Mouse (Mus musculus) MEL (cell line): ENCODE data around the gene Ctdspl. TPM values are rescaled to one million over a fixed set of nuclear protein-coding genes. Genes with fewer than 3 reads are reported as not detected.

ENCODE experiments used
- DNase-seq: peaks from one replicate; pipeline ENCODE4 v3.0.0; 2011; ENCODE audit warnings: low read depth, low spot score
- H3K27ac ChIP-seq: 2 replicates; pipeline ENCODE4 v1.5.1; 2012; ENCODE audit warnings: low read depth, mild to moderate bottlenecking, control low read depth, low read length, moderate library complexity; ENCODE audit not compliant: control insufficient read depth
- H3K27me3 ChIP-seq, 2 experiments: fragments of 150-350 bp in 1 of 2; sonication (generic) in 1 of 2; 2 replicates each; pipeline ENCODE4 v1.6.1; 2012; ENCODE audit warnings: low read length in 2 of 2, mild to moderate bottlenecking in 2 of 2, improper control_type of control experiment in 1 of 2, moderate library complexity in 1 of 2; ENCODE audit not compliant: insufficient read depth in 2 of 2, control insufficient read depth in 1 of 2
- H3K36me3 ChIP-seq, 2 experiments: 2 replicates each; pipeline ENCODE4 v1.6.1; 2012 to 2014; ENCODE audit warnings: low read length in 2 of 2, improper control_type of control experiment in 1 of 2, inconsistent platforms in 1 of 2, mild to moderate bottlenecking in 1 of 2; ENCODE audit not compliant: insufficient read depth in 2 of 2, control insufficient read depth in 1 of 2
- H3K4me1 ChIP-seq, 2 experiments: fragments of 150-350 bp in 1 of 2; sonication (generic) in 1 of 2; 2 replicates each; pipeline ENCODE4 v1.6.1; 2012; ENCODE audit warnings: low read length in 2 of 2, improper control_type of control experiment in 1 of 2, mild to moderate bottlenecking in 1 of 2; ENCODE audit not compliant: insufficient read depth in 2 of 2, control insufficient read depth in 1 of 2
- H3K4me3 ChIP-seq, 2 experiments: fragments of 150-350 bp in 1 of 2; sonication (generic) in 1 of 2; 2 replicates each; pipeline ENCODE4 v1.5.1; 2012; ENCODE audit warnings: low read depth in 2 of 2, low read length in 2 of 2, mild to moderate bottlenecking in 2 of 2, moderate library complexity in 2 of 2, control low read depth in 1 of 2, improper control_type of control experiment in 1 of 2; ENCODE audit not compliant: control insufficient read depth in 1 of 2, insufficient read depth in 1 of 2
- H3K79me2 ChIP-seq: 2 replicates; pipeline ENCODE4 v1.6.1; 2012; ENCODE audit warnings: mild to moderate bottlenecking, low read length, moderate library complexity; ENCODE audit not compliant: control insufficient read depth, poor library complexity, insufficient read depth
- H3K9ac ChIP-seq: 2 replicates; pipeline ENCODE4 v1.6.1; 2012; ENCODE audit warnings: low read depth, mild to moderate bottlenecking, control low read depth, low read length, moderate library complexity; ENCODE audit not compliant: control insufficient read depth, poor library complexity, severe bottlenecking
- H3K9me3 ChIP-seq: fragments of 150-350 bp; sonication (generic); replicated peaks from 2 replicates; pipeline ENCODE4 v1.6.1; 2012; ENCODE audit warnings: mild to moderate bottlenecking, low read length, improper control_type of control experiment, moderate library complexity; ENCODE audit not compliant: insufficient read depth
- CHD1 ChIP-seq: IDR thresholded peaks from 2 replicates; pipeline ENCODE4 v1.6.1; 2012; ENCODE audit warnings: low read depth, mild to moderate bottlenecking, inconsistent platforms, low read length, improper control_type of control experiment
- CHD2 ChIP-seq: IDR thresholded peaks from 2 replicates; pipeline ENCODE4 v1.6.1; 2011; ENCODE audit warnings: low read length, improper control_type of control experiment
- CTCF ChIP-seq, 3 experiments: IDR thresholded peaks in 2 of 3; conservative IDR thresholded peaks in 1 of 3; 2 replicates each; pipeline ENCODE4 v1.5.1; 2011 to 2012; ENCODE audit warnings: low read length in 3 of 3, low read depth in 2 of 3, mild to moderate bottlenecking in 2 of 3, improper control_type of control experiment in 1 of 3, inconsistent platforms in 1 of 3, mixed read lengths in 1 of 3, moderate library complexity in 1 of 3; ENCODE audit not compliant: control insufficient read depth in 1 of 3, insufficient read depth in 1 of 3, poor library complexity in 1 of 3, severe bottlenecking in 1 of 3
- ELF1 ChIP-seq: IDR thresholded peaks from 2 replicates; pipeline ENCODE4 v1.6.1; 2014; ENCODE audit warnings: low read depth, mild to moderate bottlenecking, inconsistent platforms, low read length, improper control_type of control experiment, moderate library complexity
- EP300 ChIP-seq, 2 experiments: IDR thresholded peaks; 2 replicates each; pipeline ENCODE4 v1.6.1; 2011; ENCODE audit warnings: improper control_type of control experiment in 2 of 2, low read length in 2 of 2, low read depth in 1 of 2, mild to moderate bottlenecking in 1 of 2
- GABPA ChIP-seq: IDR thresholded peaks from 2 replicates; pipeline ENCODE4 v1.6.1; 2012; ENCODE audit warnings: low read depth, mild to moderate bottlenecking, inconsistent platforms, low read length, improper control_type of control experiment, moderate library complexity
- GATA1 ChIP-seq: IDR thresholded peaks from 2 replicates; pipeline ENCODE4 v1.6.1; 2011; ENCODE audit warnings: low read depth, low read length, improper control_type of control experiment
- JUND ChIP-seq: IDR thresholded peaks from 2 replicates; pipeline ENCODE4 v1.6.1; 2011; ENCODE audit warnings: low read depth, mild to moderate bottlenecking, improper control_type of control experiment, low read length
- KAT2A ChIP-seq: conservative IDR thresholded peaks from 2 replicates; pipeline ENCODE4 v1.6.1; 2012; ENCODE audit warnings: low read depth, low read length, improper control_type of control experiment, inconsistent platforms
- MAFK ChIP-seq: IDR thresholded peaks from 2 replicates; pipeline ENCODE4 v1.6.1; 2011; ENCODE audit warnings: low read depth, mild to moderate bottlenecking, low read length, improper control_type of control experiment, borderline replicate concordance
- MAZ ChIP-seq: IDR thresholded peaks from 2 replicates; pipeline ENCODE4 v1.6.1; 2012; ENCODE audit warnings: low read depth, mild to moderate bottlenecking, inconsistent platforms, low read length, improper control_type of control experiment
- MEF2A ChIP-seq: IDR thresholded peaks from 2 replicates; pipeline ENCODE4 v1.6.1; 2014; ENCODE audit warnings: low read depth, mild to moderate bottlenecking, inconsistent platforms, low read length, improper control_type of control experiment; ENCODE audit not compliant: poor library complexity, insufficient replicate concordance, severe bottlenecking; ENCODE audit errors: extremely low read depth
- MYB ChIP-seq: IDR thresholded peaks from 2 replicates; pipeline ENCODE4 v1.6.1; 2011; ENCODE audit warnings: mild to moderate bottlenecking, low read depth, low read length, improper control_type of control experiment
- NELFE ChIP-seq: IDR thresholded peaks from 2 replicates; pipeline ENCODE4 v1.6.1; 2011; ENCODE audit warnings: low read depth, low read length, improper control_type of control experiment
- NRF1 ChIP-seq: IDR thresholded peaks from 2 replicates; pipeline ENCODE4 v1.6.1; 2014; ENCODE audit warnings: low read depth, mild to moderate bottlenecking, inconsistent platforms, low read length, improper control_type of control experiment, moderate library complexity; ENCODE audit not compliant: poor library complexity, insufficient read depth, severe bottlenecking
- POLR2AphosphoS2 ChIP-seq: IDR thresholded peaks from 2 replicates; pipeline ENCODE4 v1.6.1; 2011; ENCODE audit warnings: low read length, improper control_type of control experiment
- TAL1 ChIP-seq: IDR thresholded peaks from 2 replicates; pipeline ENCODE4 v1.6.1; 2012; ENCODE audit warnings: mild to moderate bottlenecking, inconsistent platforms, low read length, moderate library complexity, mixed read lengths
- UBTF ChIP-seq: IDR thresholded peaks from 2 replicates; pipeline ENCODE4 v1.6.1; 2012; ENCODE audit warnings: low read depth, mild to moderate bottlenecking, inconsistent platforms, low read length, improper control_type of control experiment, moderate library complexity, borderline replicate concordance; ENCODE audit not compliant: insufficient read depth
- USF1 ChIP-seq: IDR thresholded peaks from 2 replicates; pipeline ENCODE4 v1.6.1; 2014; ENCODE audit warnings: low read depth, mild to moderate bottlenecking, inconsistent platforms, low read length, improper control_type of control experiment, moderate library complexity
- USF2 ChIP-seq, 2 experiments: IDR thresholded peaks; 2 replicates each; pipeline ENCODE4 v1.6.1; 2011 to 2012; ENCODE audit warnings: improper control_type of control experiment in 2 of 2, low read length in 2 of 2, borderline replicate concordance in 1 of 2, inconsistent platforms in 1 of 2, low read depth in 1 of 2, mild to moderate bottlenecking in 1 of 2; ENCODE audit not compliant: insufficient read depth in 1 of 2
- ZC3H11A ChIP-seq: IDR thresholded peaks from 2 replicates; pipeline ENCODE4 v1.6.1; 2012; ENCODE audit warnings: low read depth, mild to moderate bottlenecking, inconsistent platforms, low read length, improper control_type of control experiment
- ZMIZ1 ChIP-seq: IDR thresholded peaks from 2 replicates; pipeline ENCODE4 v1.6.1; 2012; ENCODE audit warnings: low read depth, mild to moderate bottlenecking, inconsistent platforms, low read length, improper control_type of control experiment, moderate library complexity
- polyA plus RNA-seq, 2 experiments: library from polyadenylated mRNA; stranded (reverse) in 1 of 2; unstranded in 1 of 2; fragments of >175 nt in 1 of 2; fragments of >200 nt in 1 of 2; gene quantifications; 2 replicates each; pipeline versions ENCODE4 v1.2.1 to v1.2.4; 2012; ENCODE audit warnings: low replicate concordance in 2 of 2, low read depth in 1 of 2; ENCODE audit not compliant: insufficient read length in 2 of 2, insufficient read depth in 1 of 2, missing spikeins in 1 of 2
- total RNA-seq: library from RNA; depleted of rRNA; stranded (reverse); fragments of 300-350 nt; gene quantifications from 2 replicates; pipeline ENCODE4 v1.2.3, GENCODE M21; 2012

Ctdspl gene
- total and polyA plus RNA-seq, 3 experiments: 15.3 to 20.7 TPM; not detected in 1

DNA sequence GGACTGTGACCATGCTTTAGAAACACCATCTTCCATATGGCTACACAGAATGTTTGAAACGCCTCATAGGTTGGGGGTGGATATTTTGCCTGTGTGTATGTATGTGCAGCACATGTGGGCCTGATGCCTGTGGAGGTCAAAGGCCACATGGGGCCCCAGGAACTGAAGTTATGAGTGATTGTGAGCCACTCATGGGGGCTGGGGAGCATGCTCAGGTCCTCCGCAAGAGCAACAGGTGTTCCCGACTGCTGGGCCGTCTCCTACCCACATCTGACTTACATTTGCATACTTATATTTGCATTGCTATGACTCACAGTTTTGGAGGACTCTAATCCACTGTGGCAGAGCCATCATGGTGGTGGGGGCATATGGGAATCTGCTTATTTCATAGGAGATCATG lies 43.6 kb downstream of the Ctdspl start:
- H3K79me2 ChIP-seq: no peaks in the 10 kb centered on the region

DNA sequence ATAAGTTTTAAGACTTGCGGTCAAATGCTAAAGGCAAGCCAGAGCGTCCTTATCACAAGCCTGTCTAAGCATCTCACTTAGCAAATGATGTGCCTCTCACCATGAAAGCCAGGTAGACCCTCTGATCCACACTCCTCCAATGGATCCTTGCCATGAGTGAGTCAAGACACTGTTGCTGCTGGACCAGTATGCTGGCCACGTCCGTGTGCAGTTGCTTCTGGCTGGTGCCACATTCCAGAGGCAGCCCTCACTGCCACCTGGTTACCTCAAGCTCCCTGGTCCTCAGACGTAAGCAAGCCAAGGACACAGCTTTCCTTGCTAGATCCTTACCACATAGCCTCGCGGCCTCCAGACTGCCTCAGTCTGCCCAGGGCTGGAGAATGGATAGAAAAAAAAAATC lies 46.8 kb downstream of the Ctdspl start:
- H3K36me3 ChIP-seq: peaks cover 0 to 5% of the 10 kb centered on the region in 2 experiments; a peak in 2 of 4 replicates
- H3K4me1 ChIP-seq: peaks cover 2 to 12% of the 10 kb centered on the region in 2 experiments; a peak in 2 of 4 replicates
- H3K27me3 ChIP-seq: no peaks in the 10 kb centered on the region
- no peak overlapping the region for H3K27ac ChIP-seq
- no peak overlapping the region for H3K9ac ChIP-seq
- DNase-seq: no peak
- no peak for TF ChIP-seq GATA1
- TF ChIP-seq POLR2AphosphoS2: no peak
- TF ChIP-seq MAFK: no peak
- TF ChIP-seq MAZ: no peak
- no peak for TF ChIP-seq ELF1
- TF ChIP-seq GABPA: no peak
- TF ChIP-seq MEF2A: no peak
- no peak for TF ChIP-seq USF1
- no peak for TF ChIP-seq MYB
- TF ChIP-seq, all 39 proteins: peak for 0
- H3K9me3 ChIP-seq: no peaks in the 10 kb centered on the region
- no peaks in the 10 kb centered on the region for H3K79me2 ChIP-seq
- H3K4me3 ChIP-seq: no peak overlapping the region

More for the DNA sequence above, 43.6 kb downstream of the Ctdspl start:
- Histone ChIP-seq H3K27me3 (no peaks in the 10 kb centered on the region), H3K4me1 (peaks cover 2 to 12% of the 10 kb centered on the region in 2 experiments; a peak in 2 of 4 replicates), H3K36me3 (peaks cover 0 to 5% of the 10 kb centered on the region in 2 experiments; a peak in 2 of 4 replicates), H3K9me3 (no peaks in the 10 kb centered on the region), H3K9ac (no peak overlapping the region), H3K27ac (no peak overlapping the region), H3K4me3 (no peak overlapping the region)
- no peak for DNase-seq
- TF ChIP-seq USF2 (IDR thresholded peaks at IDR 0.05; ENCODE audit: borderline replicate concordance in 1 of 2, insufficient read depth in 1 of 2, low read depth in 1 of 2, low read length in 2 of 2) (no peak), KAT2A (no peak), CHD2 (no peak), CHD1 (no peak), POLR2AphosphoS2 (no peak), UBTF (no peak), EP300 (IDR thresholded peaks at IDR 0.05; ENCODE audit: low read depth in 1 of 2, low read length in 2 of 2) (no peak), JUND (no peak), ZMIZ1 (no peak), NELFE (no peak), NRF1 (no peak), TAL1 (no peak), ZC3H11A (no peak), CTCF (IDR thresholded peaks at IDR 0.05 in 2 of 3, conservative IDR thresholded peaks at IDR 0.05 in 1 of 3; ENCODE audit: control insufficient read depth in 1 of 3, insufficient read depth in 1 of 3, low read depth in 2 of 3, low read length in 3 of 3, poor library complexity in 1 of 3, severe bottlenecking in 1 of 3) (no peak)
